Mouse (Mus musculus): ENCODE results near the gene Top2b.

GRCm38 (mm10) chr14:16434396-16435171 lies 69.6 kb downstream of the Top2b start:
- TF ChIP-seq CTCF (IDR thresholded peaks at IDR 0.05 in 2 of 3, conservative IDR thresholded peaks at IDR 0.05 in 1 of 3; ENCODE audit: control insufficient read depth in 1 of 3, insufficient read depth in 1 of 3, low read depth in 2 of 3, low read length in 3 of 3, poor library complexity in 1 of 3, severe bottlenecking in 1 of 3) = peak; percentile 52 to 84 (median 69)
- TF ChIP-seq POLR2A (IDR thresholded peaks at IDR 0.05; ENCODE audit: control insufficient read depth in 1 of 2, insufficient read depth in 1 of 2, low read depth in 1 of 2, low read length in 2 of 2, poor library complexity in 1 of 2) = no peak
- TF ChIP-seq POLR2AphosphoS5 (IDR thresholded peaks at IDR 0.05; ENCODE audit: borderline replicate concordance, low read depth, low read length) = no peak
- TF ChIP-seq HCFC1 (IDR thresholded peaks at IDR 0.05; ENCODE audit: low read depth, low read length) = no peak
- no peak for TF ChIP-seq EP300 (IDR thresholded peaks at IDR 0.05; ENCODE audit: low read depth in 1 of 2, low read length in 2 of 2)
- TF ChIP-seq E2F4 (IDR thresholded peaks at IDR 0.05; ENCODE audit: borderline replicate concordance, low read depth, low read length) = no peak
- no peak for TF ChIP-seq TBP (IDR thresholded peaks at IDR 0.05; ENCODE audit: low read depth, low read length)
- TF ChIP-seq RAD21 (IDR thresholded peaks at IDR 0.05; ENCODE audit: low read depth, low read length) = peak; percentile 76
- TF ChIP-seq MAFK (IDR thresholded peaks at IDR 0.05; ENCODE audit: borderline replicate concordance, low read depth, low read length) = no peak
